Mouse (Mus musculus) kidney, postnatal 0 days (tissue): Measurements from ENCODE around the gene Arf6. TPM values are rescaled to one million over a fixed set of nuclear protein-coding genes. Genes with fewer than 3 reads are reported as not detected.

Experiments
- ATAC-seq: fragments of 200-750 bp; cut with Nextera tagmentation; replicated peaks from 2 replicates; pipeline ENCODE4 v1.8.0; 2017; ENCODE audit warnings: low read depth, moderate number of reproducible peaks, moderate TSS enrichment, moderate library complexity; ENCODE audit not compliant: low FRiP score
- DNase-seq: peaks from one replicate; pipeline ENCODE4 v3.0.0-alpha.2; 2016; ENCODE audit warnings: low spot score
- H3K27ac ChIP-seq: fragments of 300-500 bp; sonication (generic); 2 replicates; pipeline ENCODE4 v1.5.1; 2014; ENCODE audit warnings: mild to moderate bottlenecking
- H3K27me3 ChIP-seq: fragments of 300-500 bp; sonication (generic); 2 replicates; pipeline ENCODE4 v1.6.1; 2014; ENCODE audit warnings: low read length, mixed read lengths; ENCODE audit not compliant: insufficient read depth
- H3K36me3 ChIP-seq: fragments of 300-500 bp; sonication (generic); 2 replicates; pipeline ENCODE4 v1.6.1; 2014; ENCODE audit warnings: low read length, mixed read lengths; ENCODE audit not compliant: insufficient read depth
- H3K4me1 ChIP-seq: fragments of 300-500 bp; sonication (generic); replicated peaks from 2 replicates; pipeline ENCODE4 v1.6.1; 2014; ENCODE audit warnings: antibody characterized with exemption, low read length, mixed read lengths; ENCODE audit not compliant: insufficient read depth
- H3K4me2 ChIP-seq: fragments of 300-500 bp; sonication (generic); 2 replicates; pipeline ENCODE4 v1.6.1; 2014; ENCODE audit warnings: mild to moderate bottlenecking, low read length, moderate library complexity, mixed read lengths
- H3K4me3 ChIP-seq: fragments of 300-500 bp; sonication (generic); replicated peaks from 2 replicates; pipeline ENCODE4 v1.5.1; 2014; ENCODE audit warnings: low read depth, low read length
- H3K9ac ChIP-seq: fragments of 300-500 bp; sonication (generic); 2 replicates; pipeline ENCODE4 v1.6.1; 2014; ENCODE audit warnings: low read depth, low read length
- H3K9me3 ChIP-seq: fragments of 300-500 bp; sonication (generic); replicated peaks from 2 replicates; pipeline ENCODE4 v1.6.1; 2016; ENCODE audit warnings: low read length, inconsistent platforms, mixed read lengths
- CTCF ChIP-seq: IDR thresholded peaks from 2 replicates; pipeline ENCODE4 v1.5.1; 2016; ENCODE audit warnings: antibody characterized with exemption, low read depth, mild to moderate bottlenecking, moderate library complexity
- WGBS: fragments of 180-500 bp; shearing (Covaris S2); extraction: QIAGEN DNeasy Blood & Tissue Kit; methylation state at CpG from one replicate; pipeline ENCODE4 v1.1.7; 2014; 5-methylcytosine and 5-hydroxymethylcytosine counted together
- polyA plus RNA-seq: library from polyadenylated mRNA; unstranded; fragments of >200 nt; fragmentation: Nextera tagmentation; extraction: Ambion mirVana; gene quantifications from 2 replicates; pipeline ENCODE4 v1.2.1, GENCODE M21; 2015

Arf6 gene
- 56.2 and 70.7 TPM in 2 replicates for polyA plus RNA-seq

GRCm38 (mm10) chr12:69371854-69372671 is at the start of gene Arf6, which contains the start of gene Gm9887:
TSS of gene Arf6 (plus strand) at chr12:69372150.
TSS of gene Gm9887 (minus strand) at chr12:69372458.
- no peak for TF ChIP-seq CTCF
- Histone ChIP-seq H3K27ac (peak within 1 kb of the TSS; percentile 97), H3K9ac (peak within 1 kb of the TSS; percentile 98), H3K9me3 (no peaks in the 10 kb centered on the region), H3K36me3 (no peaks in the 10 kb centered on the region), H3K4me3 (peak within 1 kb of the TSS; percentile 99), H3K4me2 (peak within 1 kb of the TSS; percentile 82), H3K4me1 (peaks cover 5% of the 10 kb centered on the region; the same call in 1 of the 2 replicates), H3K27me3 (no peaks in the 10 kb centered on the region)
- under 1% methylated on average over 104 of the region's 121 CpGs for WGBS
- DNase-seq (peak; percentile 97), ATAC-seq (peak; percentile 93)

GRCm38 (mm10) chr12:69331187-69331586 is 40.8 kb upstream of the Arf6 start:
- Histone ChIP-seq H3K9ac (no peak overlapping the region), H3K4me3 (no peak overlapping the region), H3K27ac (no peak overlapping the region), H3K4me2 (no peak overlapping the region), H3K9me3 (no peaks in the 10 kb centered on the region), H3K4me1 (no peaks in the 10 kb centered on the region), H3K36me3 (peaks cover 23% of the 10 kb centered on the region), H3K27me3 (no peaks in the 10 kb centered on the region)
- DNase-seq, result no peak
- ATAC-seq, result no peak
- WGBS, result 96% methylated on average over 3 of the region's 3 CpGs
- no peak for TF ChIP-seq CTCF

- H3K27ac ChIP-seq, result no peak overlapping the region
- H3K4me2 ChIP-seq, result no peak overlapping the region
- H3K9me3 ChIP-seq, result no peaks in the 10 kb centered on the region
- no peak overlapping the region for H3K4me3 ChIP-seq
- DNase-seq (no peak), ATAC-seq (no peak)
- no peak for TF ChIP-seq CTCF
- no peaks in the 10 kb centered on the region for H3K4me1 ChIP-seq
- no peaks in the 10 kb centered on the region for H3K27me3 ChIP-seq
- H3K36me3 ChIP-seq, result peaks cover 29% of the 10 kb centered on the region
- WGBS, result 84% methylated on average over 1 of the region's 1 CpGs
- H3K9ac ChIP-seq, result no peak overlapping the region
Observed at GRCm38 (mm10) chr12:69332147-69332546, 39.8 kb upstream of the Arf6 start.

- peak; percentile 65 for TF ChIP-seq CTCF
- ATAC-seq (no peak), DNase-seq (peak; percentile 61)
- Histone ChIP-seq H3K9me3 (no peaks in the 10 kb centered on the region), H3K9ac (no peak overlapping the region), H3K36me3 (peaks cover 22% of the 10 kb centered on the region), H3K4me2 (no peak overlapping the region), H3K27ac (no peak overlapping the region), H3K4me3 (no peak overlapping the region), H3K27me3 (no peaks in the 10 kb centered on the region), H3K4me1 (no peaks in the 10 kb centered on the region)
- 86% methylated on average over 2 of the region's 2 CpGs for WGBS
Observed at GRCm38 (mm10) chr12:69333547-69333946, 38.4 kb upstream of the Arf6 start.

- H3K36me3 ChIP-seq, result peaks cover 35% of the 10 kb centered on the region
- H3K4me3 ChIP-seq, result no peak overlapping the region
- no peak overlapping the region for H3K27ac ChIP-seq
- no peaks in the 10 kb centered on the region for H3K9me3 ChIP-seq
- no peak for TF ChIP-seq CTCF
- H3K27me3 ChIP-seq, result no peaks in the 10 kb centered on the region
- ATAC-seq, result no peak
- H3K4me1 ChIP-seq, result no peaks in the 10 kb centered on the region
- H3K4me2 ChIP-seq, result no peak overlapping the region
- 52% methylated on average over 2 of the region's 2 CpGs for WGBS
- DNase-seq, result no peak
- no peak overlapping the region for H3K9ac ChIP-seq
Observed at GRCm38 (mm10) chr12:69349928-69350327, 22.0 kb upstream of the Arf6 start.

GRCm38 (mm10) chr12:69351685-69352084 is 20.3 kb upstream of the Arf6 start:
- TF ChIP-seq CTCF, result peak; percentile 36; the same call in 1 of the 2 replicates
- Histone ChIP-seq H3K4me2 (no peak overlapping the region), H3K27ac (no peak overlapping the region), H3K4me1 (no peaks in the 10 kb centered on the region), H3K27me3 (no peaks in the 10 kb centered on the region), H3K9me3 (no peaks in the 10 kb centered on the region), H3K36me3 (peaks cover 27% of the 10 kb centered on the region), H3K4me3 (no peak overlapping the region), H3K9ac (no peak overlapping the region)
- DNase-seq (no peak), ATAC-seq (no peak)
- 95% methylated on average over 1 of the region's 1 CpGs for WGBS
